Mouse (Mus musculus) ES-E14 (cell line): ENCODE results near the gene Anks1b. TPM values are rescaled to one million over a fixed set of nuclear protein-coding genes. Genes with fewer than 3 reads are reported as not detected.

Experiments
- DNase-seq: peaks from one replicate; pipeline ENCODE4 v3.0.0-alpha.2; 2013; ENCODE audit warnings: low read depth, low spot score
- H3K27ac ChIP-seq: 2 replicates; pipeline ENCODE4 v1.5.1; 2012; ENCODE audit warnings: low read depth, mild to moderate bottlenecking, low read length, moderate library complexity, mixed read lengths; ENCODE audit not compliant: poor library complexity, insufficient read depth, severe bottlenecking
- H3K36me3 ChIP-seq: 2 replicates; pipeline ENCODE4 v1.6.1; 2012; ENCODE audit warnings: mild to moderate bottlenecking, low read length, moderate library complexity, mixed read lengths; ENCODE audit not compliant: control insufficient read depth, poor library complexity, insufficient read depth, severe bottlenecking
- H3K4me1 ChIP-seq, 2 experiments: fragments of 150-350 bp in 1 of 2; sonication (generic) in 1 of 2; 2 replicates each; pipeline ENCODE4 v1.6.1; 2012; ENCODE audit warnings: low read length in 2 of 2, mild to moderate bottlenecking in 1 of 2, mixed read lengths in 1 of 2; ENCODE audit not compliant: control insufficient read depth in 2 of 2, insufficient read depth in 2 of 2, poor library complexity in 1 of 2
- H3K4me3 ChIP-seq, 2 experiments: fragments of 150-350 bp in 1 of 2; sonication (generic) in 1 of 2; 2 replicates each; pipeline ENCODE4 v1.5.1; 2012; ENCODE audit warnings: low read length in 2 of 2, low read depth in 1 of 2, mild to moderate bottlenecking in 1 of 2, mixed read lengths in 1 of 2; ENCODE audit not compliant: insufficient read depth in 1 of 2, poor library complexity in 1 of 2, severe bottlenecking in 1 of 2
- H3K9ac ChIP-seq: 2 replicates; pipeline ENCODE4 v1.6.1; 2012; ENCODE audit warnings: low read depth, mild to moderate bottlenecking, low read length, mixed read lengths; ENCODE audit not compliant: poor library complexity, insufficient read depth, severe bottlenecking
- H3K9me3 ChIP-seq: fragments of 150-350 bp; sonication (generic); 2 replicates; pipeline ENCODE4 v1.6.1; 2012; ENCODE audit warnings: low read depth, mild to moderate bottlenecking, low read length; ENCODE audit not compliant: control insufficient read depth, insufficient read depth
- CHD2 ChIP-seq: IDR thresholded peaks from 2 replicates; pipeline ENCODE4 v1.6.1; 2014; ENCODE audit warnings: mild to moderate bottlenecking, low read depth, low read length, inconsistent platforms
- HCFC1 ChIP-seq: IDR thresholded peaks from 2 replicates; pipeline ENCODE4 v1.6.1; 2012; ENCODE audit warnings: low read length, inconsistent platforms, borderline replicate concordance; ENCODE audit not compliant: insufficient read depth
- MAFK ChIP-seq: IDR thresholded peaks from 2 replicates; pipeline ENCODE4 v1.6.1; 2014; ENCODE audit warnings: mild to moderate bottlenecking, low read depth, low read length, inconsistent platforms; ENCODE audit not compliant: insufficient read depth
- ZC3H11A ChIP-seq: IDR thresholded peaks from 2 replicates; pipeline ENCODE4 v1.6.1; 2012; ENCODE audit warnings: low read depth, mild to moderate bottlenecking, inconsistent platforms, low read length, borderline replicate concordance
- ZNF384 ChIP-seq: IDR thresholded peaks from 2 replicates; pipeline ENCODE4 v1.6.1; 2012; ENCODE audit warnings: low read depth, low read length, inconsistent platforms
- in situ Hi-C, 2 experiments: fragments of 600-800 bp; cut with MboI; formaldehyde crosslinking; loops; one replicate each; pipeline ENCODE4 v1.15.1; 2025; ENCODE audit warnings: low sequenced_read_pairs in 2 of 2, inconsistent platforms in 1 of 2; ENCODE audit not compliant: unreplicated experiment in 2 of 2
- total RNA-seq: library from RNA; depleted of rRNA; stranded (reverse); fragments of 300-350 nt; gene quantifications from 2 replicates; pipeline ENCODE4 v1.2.3, GENCODE M21; 2012

Gene Anks1b
- total RNA-seq, 1 experiment, result 2.6 TPM

DNA sequence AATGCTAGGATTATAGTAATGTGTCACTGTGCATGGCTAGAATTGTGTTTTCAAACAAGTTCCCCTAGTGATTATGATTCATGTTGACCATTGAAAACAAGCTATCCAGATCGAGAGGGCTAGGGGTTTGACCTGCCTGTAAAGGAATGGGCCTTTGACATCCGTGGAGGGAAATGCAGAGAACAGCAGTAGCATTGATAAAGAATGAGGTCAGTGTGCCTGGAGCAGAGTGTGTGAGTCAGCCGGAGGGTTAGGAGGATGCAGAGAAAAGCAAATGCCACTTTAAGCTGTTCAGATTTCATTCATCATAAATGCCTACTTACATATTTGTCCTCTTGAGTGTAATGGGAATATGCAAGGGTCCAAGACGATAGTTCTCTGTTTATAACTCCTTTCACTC is 195.3 kb downstream of the Anks1b start:
- no peak for DNase-seq
- no peak overlapping the region for H3K4me3 ChIP-seq
- no peaks in the 10 kb centered on the region for H3K36me3 ChIP-seq
- no peak overlapping the region for H3K27ac ChIP-seq
- TF ChIP-seq ZNF384, result no peak
- no peak for TF ChIP-seq MAFK
- no peak for TF ChIP-seq ZC3H11A
- TF ChIP-seq HCFC1, result no peak
- H3K9me3 ChIP-seq, result no peaks in the 10 kb centered on the region
- in situ Hi-C loops, result no loop called here
- H3K9ac ChIP-seq, result no peak overlapping the region
- H3K4me1 ChIP-seq, result no peaks in the 10 kb centered on the region

DNA sequence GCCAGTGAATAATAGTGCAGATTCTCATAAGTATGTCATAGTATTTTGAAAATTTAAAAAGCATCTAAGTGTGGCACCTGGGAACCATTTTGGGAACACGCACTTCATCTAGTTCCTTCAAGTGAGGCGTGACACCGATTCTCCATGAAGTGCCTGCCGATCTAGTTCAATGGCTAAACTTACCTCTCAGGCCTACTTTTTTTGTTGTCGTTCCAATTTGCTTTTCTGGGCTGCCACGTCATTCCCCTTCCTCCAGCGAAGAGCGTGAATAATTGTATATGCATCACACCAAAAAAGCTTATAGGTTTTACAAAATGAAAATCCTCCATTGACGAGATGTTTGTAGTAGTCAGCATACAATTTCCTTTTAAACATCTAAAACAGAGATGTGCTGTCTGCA is 204.6 kb downstream of the Anks1b start:
- H3K27ac ChIP-seq, result no peak overlapping the region
- H3K36me3 ChIP-seq, result no peaks in the 10 kb centered on the region
- no peak for TF ChIP-seq MAFK
- no peak for TF ChIP-seq HCFC1
- TF ChIP-seq ZNF384, result no peak
- no peak for TF ChIP-seq ZC3H11A
- TF ChIP-seq CHD2, result no peak
- H3K9me3 ChIP-seq, result no peaks in the 10 kb centered on the region
- H3K9ac ChIP-seq, result no peak overlapping the region
- H3K4me3 ChIP-seq, result no peak overlapping the region
- in situ Hi-C loops, result loop anchor here in 1 of 2 experiments (25.0 kb wide), 1 partner anchor 609 kb away; no protein-coding TSS in a partner anchor
- no peaks in the 10 kb centered on the region for H3K4me1 ChIP-seq
- no peak for DNase-seq

DNA sequence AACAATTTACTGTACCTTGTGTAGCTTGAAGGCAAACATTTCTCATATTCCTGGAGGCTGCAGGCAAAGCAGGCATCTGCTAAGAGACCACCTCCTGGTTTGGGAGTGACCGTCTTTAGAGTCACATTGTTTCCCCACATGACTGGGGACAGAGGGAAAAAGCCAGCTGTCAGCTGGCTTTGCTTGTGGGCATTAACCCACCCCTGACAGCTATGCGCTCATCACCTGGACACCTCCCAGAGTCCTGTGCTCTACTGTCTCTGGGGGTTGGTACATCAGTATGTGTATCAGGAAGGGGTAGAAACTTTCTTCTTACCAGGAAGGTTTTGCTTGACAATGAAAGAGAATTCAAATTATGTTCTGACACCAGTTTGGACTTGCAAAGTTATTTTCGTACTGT is 207.8 kb downstream of the Anks1b start:
- H3K27ac ChIP-seq, result no peak overlapping the region
- no peaks in the 10 kb centered on the region for H3K36me3 ChIP-seq
- TF ChIP-seq CHD2 (no peak), ZC3H11A (no peak), HCFC1 (no peak), ZNF384 (no peak), MAFK (no peak)
- H3K4me1 ChIP-seq, result no peaks in the 10 kb centered on the region
- in situ Hi-C loops, result loop anchor here (10.0 to 25.0 kb wide), 2 partner anchors 606 to 614 kb away; no protein-coding TSS in a partner anchor
- no peak for DNase-seq
- no peak overlapping the region for H3K9ac ChIP-seq
- H3K4me3 ChIP-seq, result no peak overlapping the region
- no peaks in the 10 kb centered on the region for H3K9me3 ChIP-seq

DNA sequence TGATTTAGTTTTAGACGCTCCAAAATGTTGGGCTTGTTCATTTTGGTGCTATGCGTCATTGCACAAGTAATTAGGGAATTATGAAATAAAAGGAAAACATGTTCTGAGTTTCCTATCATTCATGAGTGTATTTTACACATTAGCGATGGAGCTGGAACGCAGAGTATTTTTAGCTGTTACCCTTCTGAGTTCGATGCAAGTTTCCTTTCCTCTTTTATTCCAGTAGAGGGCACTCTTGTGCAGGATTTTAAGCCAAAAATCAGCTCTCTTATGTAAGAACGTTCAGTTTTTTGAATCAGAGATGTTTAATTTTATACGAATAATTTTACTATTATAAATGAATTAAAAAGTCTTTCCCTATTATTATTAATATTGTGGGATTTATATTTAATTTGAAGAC is 208.3 kb downstream of the Anks1b start:
- Histone ChIP-seq H3K4me3 (no peak overlapping the region), H3K4me1 (no peaks in the 10 kb centered on the region), H3K9me3 (no peaks in the 10 kb centered on the region), H3K27ac (no peak overlapping the region), H3K36me3 (no peaks in the 10 kb centered on the region), H3K9ac (no peak overlapping the region)
- TF ChIP-seq MAFK, result no peak
- peak; percentile 50; the same call in 1 of the 2 replicates for TF ChIP-seq ZC3H11A
- in situ Hi-C loops, result loop anchor here (10.0 to 25.0 kb wide), 2 partner anchors 606 to 613 kb away; no protein-coding TSS in a partner anchor
- peak; percentile 8 for DNase-seq

DNA sequence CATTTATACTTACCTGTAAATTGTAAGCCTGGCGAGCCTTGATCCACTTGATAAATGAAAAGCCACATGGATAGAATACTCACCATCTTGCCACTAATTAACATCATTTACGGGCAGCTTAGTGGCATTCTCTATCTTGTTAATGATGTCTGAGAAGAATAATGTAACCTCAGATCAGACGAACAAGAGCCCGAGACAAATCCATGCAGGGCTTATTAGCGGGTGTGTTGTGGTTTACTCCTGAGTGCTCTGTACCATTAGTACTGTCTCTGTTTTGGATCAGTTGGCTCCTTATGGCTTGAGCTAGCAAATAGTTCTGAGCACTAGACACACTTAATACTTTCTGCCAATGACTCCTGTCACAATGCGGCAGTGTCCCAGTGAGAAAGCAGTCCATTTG is 220.6 kb downstream of the Anks1b start:
- Histone ChIP-seq H3K9me3 (no peaks in the 10 kb centered on the region), H3K4me1 (0 out of 4 replicates have a peak, but pooled peaks cover 0 to 2% of the 10 kb centered on the region in 2 experiments), H3K4me3 (no peak overlapping the region), H3K27ac (no peak overlapping the region), H3K36me3 (no peaks in the 10 kb centered on the region), H3K9ac (no peak overlapping the region)
- in situ Hi-C loops, result loop anchor here in 1 of 2 experiments (25.0 kb wide), 1 partner anchor 593 kb away; no protein-coding TSS in a partner anchor
- TF ChIP-seq ZNF384, result no peak
- no peak for DNase-seq
